Mouse (Mus musculus) C2C12 (cell line): Measurements from ENCODE around the gene Slc1a5. TPM values are rescaled to one million over a fixed set of nuclear protein-coding genes. Genes with fewer than 3 reads are reported as not detected.

Experiments
- H3K27me3 ChIP-seq: one replicate; pipeline ENCODE4 v1.6.1; 2011; ENCODE audit not compliant: control insufficient read depth, insufficient read depth, insufficient read length
- H3K36me3 ChIP-seq: one replicate; pipeline ENCODE4 v1.6.1; 2011; ENCODE audit not compliant: control insufficient read depth, insufficient read depth
- H3K4me3 ChIP-seq: one replicate; pipeline ENCODE4 v1.5.1; 2011; ENCODE audit warnings: mild to moderate bottlenecking, control low read depth; ENCODE audit not compliant: poor library complexity, insufficient read depth, severe bottlenecking
- H3K79me2 ChIP-seq: one replicate; pipeline ENCODE4 v1.6.1; 2011; ENCODE audit not compliant: control insufficient read depth, insufficient read depth
- H3K79me3 ChIP-seq: one replicate; pipeline ENCODE4 v1.6.1; 2011; ENCODE audit warnings: low read depth, control low read depth
- H3ac ChIP-seq: one replicate; pipeline ENCODE3; 2011; ENCODE audit warnings: low read depth; ENCODE audit not compliant: control insufficient read depth, insufficient read length
- CEBPB ChIP-seq: IDR thresholded peaks from one replicate; pipeline ENCODE4 v1.6.1; 2011; ENCODE audit warnings: low read depth, mild to moderate bottlenecking, control low read depth, moderate library complexity
- CTCF ChIP-seq: IDR thresholded peaks from one replicate; pipeline ENCODE4 v1.5.1; 2011; ENCODE audit not compliant: control insufficient read depth, insufficient read depth, insufficient read length
- FOSL1 ChIP-seq: IDR thresholded peaks from one replicate; pipeline ENCODE4 v1.8.0; 2011; ENCODE audit warnings: mild to moderate bottlenecking, low read length; ENCODE audit not compliant: poor library complexity, insufficient read depth, severe bottlenecking
- MAX ChIP-seq: IDR thresholded peaks from one replicate; pipeline ENCODE4 v1.6.1; 2011; ENCODE audit warnings: mild to moderate bottlenecking, control low read depth
- MYOD1 ChIP-seq: IDR thresholded peaks from one replicate; pipeline ENCODE4 v1.6.1; 2011; ENCODE audit warnings: low read depth; ENCODE audit not compliant: control insufficient read depth, insufficient read length
- MYOG ChIP-seq: IDR thresholded peaks from one replicate; pipeline ENCODE4 v1.6.1; 2011; ENCODE audit not compliant: control insufficient read depth, insufficient read length; ENCODE audit errors: extremely low read depth
- USF1 ChIP-seq: IDR thresholded peaks from one replicate; pipeline ENCODE4 v1.6.1; 2011; ENCODE audit warnings: low read depth, mild to moderate bottlenecking, control low read depth, moderate library complexity
- polyA plus RNA-seq: library from polyadenylated mRNA; unstranded; fragments of >200 nt; fragmentation: generic; extraction: Trizol; gene quantifications from one replicate; pipeline ENCODE4 v1.2.1, GENCODE M21; 2012; ENCODE audit warnings: missing spikeins

The Slc1a5 gene
- polyA plus RNA-seq, 1 experiment = 31.5 TPM

- Histone ChIP-seq H3K79me3 (no peaks in the 10 kb centered on the region), H3K4me3 (no peak overlapping the region), H3K36me3 (no peaks in the 10 kb centered on the region), H3ac (no peak overlapping the region), H3K79me2 (no peaks in the 10 kb centered on the region), H3K27me3 (no peaks in the 10 kb centered on the region)
- TF ChIP-seq MYOG (no peak), MYOD1 (no peak), CTCF (no peak), USF1 (no peak), CEBPB (no peak), FOSL1 (no peak), MAX (no peak)
Measured at GRCm38 (mm10) chr7:16775888-16776287, 5.3 kb upstream of the Slc1a5 start.

- H3K27me3 ChIP-seq = no peaks in the 10 kb centered on the region
- no peak overlapping the region for H3K4me3 ChIP-seq
Measured at GRCm38 (mm10) chr7:16780076-16780475, 1.1 kb upstream of the Slc1a5 start.

GRCm38 (mm10) chr7:16781555-16781815, 345 bp downstream of the Slc1a5 start:
- Histone ChIP-seq H3K4me3 (peak overlapping the region; percentile 49), H3K79me2 (peaks cover 41% of the 10 kb centered on the region), H3K27me3 (no peaks in the 10 kb centered on the region), H3K36me3 (peaks cover 1% of the 10 kb centered on the region), H3ac (peak overlapping the region; percentile 92), H3K79me3 (peaks cover 15% of the 10 kb centered on the region)
- TF ChIP-seq MYOD1 (no peak), FOSL1 (no peak), CTCF (no peak), MAX (no peak), USF1 (no peak), MYOG (no peak), CEBPB (no peak)

More at GRCm38 (mm10) chr7:16780076-16780475, 1.1 kb upstream of the Slc1a5 start:
- no peak for TF ChIP-seq USF1
- H3K36me3 ChIP-seq = no peaks in the 10 kb centered on the region
- H3K79me2 ChIP-seq = peaks cover 34% of the 10 kb centered on the region
- no peak overlapping the region for H3ac ChIP-seq
- peaks cover 15% of the 10 kb centered on the region for H3K79me3 ChIP-seq

- peaks cover 15% of the 10 kb centered on the region for H3K79me3 ChIP-seq
- peak overlapping the region; percentile 92 for H3ac ChIP-seq
- no peak for TF ChIP-seq FOSL1
- TF ChIP-seq MYOG = no peak
- no peak for TF ChIP-seq MYOD1
- no peak for TF ChIP-seq CTCF
- TF ChIP-seq USF1 = no peak
- TF ChIP-seq MAX = no peak
- TF ChIP-seq CEBPB = no peak
- peaks cover 4% of the 10 kb centered on the region for H3K36me3 ChIP-seq
- H3K4me3 ChIP-seq = peak overlapping the region; percentile 49
- H3K79me2 ChIP-seq = peaks cover 41% of the 10 kb centered on the region
- H3K27me3 ChIP-seq = no peaks in the 10 kb centered on the region
Measured at GRCm38 (mm10) chr7:16781816-16782554, 845 bp downstream of the Slc1a5 start.

GRCm38 (mm10) chr7:16782555-16783125, 1.5 kb downstream of the Slc1a5 start:
- TF ChIP-seq USF1 = no peak
- TF ChIP-seq MYOG = no peak
- no peak for TF ChIP-seq MAX
- TF ChIP-seq CEBPB = no peak
- no peak for TF ChIP-seq FOSL1
- no peak for TF ChIP-seq CTCF
- TF ChIP-seq MYOD1 = no peak
- peaks cover 4% of the 10 kb centered on the region for H3K36me3 ChIP-seq
- peak overlapping the region; percentile 92 for H3ac ChIP-seq
- no peaks in the 10 kb centered on the region for H3K27me3 ChIP-seq
- H3K79me3 ChIP-seq = peaks cover 15% of the 10 kb centered on the region
- peak overlapping the region; percentile 49 for H3K4me3 ChIP-seq
- peaks cover 41% of the 10 kb centered on the region for H3K79me2 ChIP-seq
